Mouse (Mus musculus): Measurements from ENCODE around the gene Crip1. TPM values are rescaled to one million over a fixed set of nuclear protein-coding genes. Genes with fewer than 3 reads are reported as not detected.

The Crip1 gene
- polyA plus RNA-seq (2015; fragmentation: Nextera tagmentation; extraction: Ambion mirVana), result 404 and 584 TPM in 2 replicates

DNA sequence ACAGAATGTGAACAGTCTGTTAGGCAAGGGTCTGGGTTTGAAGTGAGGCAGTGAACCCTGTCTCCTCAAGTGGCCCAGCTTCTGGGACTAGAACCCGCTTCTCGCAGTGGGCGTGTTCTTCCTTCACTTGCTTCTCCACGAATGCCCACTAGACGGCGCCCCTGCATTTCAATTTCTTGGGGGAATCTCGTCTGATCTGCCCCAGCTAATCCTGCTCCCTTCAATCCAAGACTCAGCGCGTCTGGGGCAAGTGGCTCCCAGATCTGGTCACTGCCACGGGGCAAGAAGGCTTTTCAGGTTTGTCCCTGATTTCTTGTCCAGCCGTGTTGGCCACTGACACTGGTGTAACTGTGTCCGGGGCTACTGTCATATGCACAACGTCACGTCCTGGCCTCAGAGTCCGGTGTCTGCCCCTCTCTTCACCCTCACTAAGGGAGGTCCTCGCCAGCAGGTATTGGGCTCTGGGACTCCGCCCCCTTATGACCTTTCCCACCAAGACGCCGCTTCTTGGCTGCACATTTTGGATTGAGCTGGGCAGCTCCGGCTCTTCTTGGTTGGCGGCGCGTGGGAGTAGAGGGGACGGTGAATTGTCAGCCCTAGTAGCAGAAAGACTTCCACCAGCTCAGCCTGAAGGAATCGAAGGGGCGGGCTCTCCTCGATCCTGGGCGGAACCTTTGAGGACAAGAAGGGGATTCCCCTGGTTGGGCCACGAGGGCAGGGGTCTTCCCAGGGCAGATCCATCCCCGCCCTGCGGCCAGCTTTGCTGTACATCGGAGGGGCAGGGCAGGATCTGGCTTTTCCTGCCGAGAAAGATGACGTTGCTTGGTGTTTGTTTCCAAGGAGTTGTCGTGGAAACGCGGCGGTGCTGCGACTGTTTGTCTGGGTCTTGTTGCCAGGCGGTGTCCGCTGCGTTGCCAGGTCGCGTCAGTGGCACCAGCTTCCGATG lies at the start of gene Crip1:
TSS of gene Crip1 (plus strand) at position 205 of the 946 bp plus-strand sequence.

GRCm38 (mm10) chr12:113097749-113098281 lies 48.3 kb upstream of the Crip1 start, which contains the start of gene Mta1:
Mta1 (plus strand) TSS chr12:113098278.

DNA sequence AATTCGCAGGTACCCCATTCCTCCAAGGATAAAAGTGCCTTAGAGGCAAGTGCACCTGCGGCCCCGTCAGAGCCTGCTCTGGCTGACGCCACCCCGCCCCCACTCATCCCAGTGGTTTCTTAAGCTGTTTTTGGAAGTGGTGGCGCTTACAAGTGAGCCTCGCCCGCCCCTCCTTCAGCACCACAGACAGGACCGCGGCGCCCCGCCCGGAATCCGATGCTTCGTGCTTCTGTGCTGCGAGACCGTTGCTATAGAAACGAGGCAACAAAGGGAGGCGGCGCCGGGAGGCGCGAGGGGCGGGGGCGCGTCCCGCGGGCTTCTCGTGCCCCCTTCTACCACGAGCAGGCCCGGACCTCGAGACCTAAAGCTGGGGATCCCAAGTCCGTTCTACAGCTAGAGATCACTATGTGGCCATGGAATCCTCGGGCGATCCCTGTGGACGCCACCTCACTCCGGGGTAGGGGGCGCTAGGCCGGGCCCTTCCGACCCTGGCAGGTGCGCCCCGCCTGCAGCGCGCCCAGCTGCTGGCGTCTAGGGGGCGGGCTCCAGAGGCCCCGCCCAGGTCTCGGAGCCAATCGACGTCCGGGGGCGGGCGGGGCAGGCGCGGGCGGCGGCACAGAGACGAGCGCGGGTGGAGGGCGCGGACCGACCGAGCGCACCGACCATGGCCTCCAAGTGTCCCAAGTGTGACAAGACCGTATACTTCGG lies 6.1 kb upstream of the Crip1 start, which contains the start of gene Crip2:
TSS of gene Crip2 (plus strand) at position 329 of the 708 bp plus-strand sequence.

DNA sequence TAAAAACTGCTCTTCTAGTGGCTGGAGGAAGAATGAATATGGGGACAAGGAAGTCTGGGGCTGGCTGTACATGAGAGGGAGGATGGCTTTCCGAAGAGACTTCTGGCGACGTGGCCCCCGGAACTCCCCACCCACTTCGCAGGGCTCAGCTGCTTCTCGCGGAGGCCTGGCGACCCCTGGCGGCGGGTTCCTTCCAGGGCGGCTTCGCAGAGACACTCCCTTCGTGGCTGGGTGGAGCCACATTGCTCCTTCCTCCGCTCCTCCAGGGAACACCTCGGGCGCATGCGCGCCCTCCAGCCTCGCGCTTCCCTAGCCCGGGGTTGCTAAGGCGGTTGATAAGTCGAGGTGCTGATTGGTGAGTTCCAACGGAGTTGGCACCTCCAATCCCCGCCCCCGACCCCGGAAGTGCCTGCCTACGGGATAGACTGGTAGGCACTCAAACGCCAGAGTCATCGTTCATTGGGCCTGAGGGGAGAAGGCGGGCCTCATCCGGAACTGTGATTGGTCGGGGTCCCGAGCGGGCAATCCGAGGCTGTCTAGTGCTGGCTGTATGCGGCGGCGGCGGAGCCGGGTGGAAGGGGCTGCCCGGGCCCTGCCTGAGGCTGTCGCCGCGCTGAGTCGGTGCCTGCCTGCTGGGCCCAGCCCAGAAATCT lies 9.9 kb downstream of the Crip1 start, which contains the start of gene Tedc1:
TSS of gene Tedc1 (plus strand) at position 535 of the 653 bp plus-strand sequence.

DNA sequence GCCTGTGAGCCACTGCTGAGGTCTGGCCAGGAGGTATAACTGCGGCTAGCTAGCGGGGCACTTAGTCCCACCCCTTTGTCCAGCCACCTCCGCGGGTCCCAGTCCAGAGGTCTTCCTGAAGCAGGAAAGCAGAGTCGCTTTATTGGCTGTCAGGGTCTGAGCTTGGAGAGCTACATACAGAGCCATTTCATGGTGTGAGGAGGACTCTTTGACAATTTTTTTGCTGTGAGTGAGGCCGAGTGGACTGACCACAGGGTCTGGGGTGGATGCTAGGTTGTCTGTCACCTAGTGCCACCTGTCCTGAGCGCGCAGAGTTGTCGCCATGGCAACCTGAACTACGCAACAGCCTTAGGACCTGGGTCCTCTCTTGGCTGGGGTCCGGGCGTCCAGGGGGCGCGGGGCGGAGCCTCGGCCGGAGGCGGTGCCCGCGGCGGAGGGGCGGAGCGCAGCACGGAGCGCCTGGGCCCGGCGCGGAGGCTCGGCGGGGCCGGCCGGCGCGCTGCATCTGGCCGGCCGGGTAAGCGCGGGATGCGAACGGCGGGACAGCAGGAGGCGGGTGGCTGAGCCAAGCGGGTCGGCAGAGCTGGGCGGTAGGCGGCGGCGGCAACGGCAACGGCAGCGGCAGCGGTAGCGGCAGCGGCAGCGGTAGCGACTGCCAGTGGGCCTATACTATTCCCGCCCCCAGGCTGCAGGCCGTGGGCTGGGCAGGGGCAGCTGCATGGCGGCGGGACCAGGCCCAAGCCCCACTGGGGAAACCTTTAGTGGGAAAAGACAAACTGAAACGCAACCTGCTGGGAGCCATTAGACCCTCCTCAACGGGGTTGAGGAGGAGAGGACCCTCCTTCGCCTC lies 39.6 kb downstream of the Crip1 start, which contains the start of gene Tmem121:
TSS of gene Tmem121 (plus strand) at position 489 of the 850 bp plus-strand sequence.

Other genes starting within 250 kb of the Crip1 start
- 9.8 and 12.6 TPM in 2 replicates for gene Jag2, start 216.5 kb upstream of the Crip1 start, polyA plus RNA-seq (2015; fragmentation: Nextera tagmentation; extraction: Ambion mirVana)
- gene Nudt14, start 204.2 kb upstream of the Crip1 start, polyA plus RNA-seq (2015; fragmentation: Nextera tagmentation; extraction: Ambion mirVana), result 53.9 and 60.7 TPM in 2 replicates
- gene Btbd6, start 169.8 kb upstream of the Crip1 start, polyA plus RNA-seq (2015; fragmentation: Nextera tagmentation; extraction: Ambion mirVana), result 17.0 and 18.0 TPM in 2 replicates
- 33.7 and 39.6 TPM in 2 replicates for gene Brf1, start 145.6 kb upstream of the Crip1 start, polyA plus RNA-seq (2015; fragmentation: Nextera tagmentation; extraction: Ambion mirVana)
- gene Pacs2, start 131.8 kb upstream of the Crip1 start, polyA plus RNA-seq (2015; fragmentation: Nextera tagmentation; extraction: Ambion mirVana), result 14.8 and 16.7 TPM in 2 replicates
- gene Tex22, start 71.8 kb upstream of the Crip1 start, polyA plus RNA-seq (2015; fragmentation: Nextera tagmentation; extraction: Ambion mirVana), result not detected in 2 replicates
- 6.5 and 6.8 TPM in 2 replicates for gene Mta1, start 48.0 kb upstream of the Crip1 start, polyA plus RNA-seq (2015; fragmentation: Nextera tagmentation; extraction: Ambion mirVana)
- gene Crip2, start 6.1 kb upstream of the Crip1 start, polyA plus RNA-seq (2015; fragmentation: Nextera tagmentation; extraction: Ambion mirVana), result 185 and 205 TPM in 2 replicates
- 3.0 and 5.1 TPM in 2 replicates for gene Tedc1, start 10.1 kb downstream of the Crip1 start, polyA plus RNA-seq (2015; fragmentation: Nextera tagmentation; extraction: Ambion mirVana)
- gene Tmem121, start 39.6 kb downstream of the Crip1 start, polyA plus RNA-seq (2015; fragmentation: Nextera tagmentation; extraction: Ambion mirVana), result 2.9 and 3.1 TPM in 2 replicates

Data from skeletal muscle tissue, postnatal 0 days (tissue).